Mouse (Mus musculus): ENCODE measurements around the gene Gsto1. TPM values are rescaled to one million over a fixed set of nuclear protein-coding genes. Genes with fewer than 3 reads are reported as not detected.

Gene Gsto1
- polyA plus RNA-seq, 1 experiment from 2014 or later: 115 TPM

Other genes with a start within 250 kb of the Gsto1 start
- 0.09 and 0.29 TPM in 2 replicates for gene Col17a1, start 162.9 kb upstream of the Gsto1 start, polyA plus RNA-seq (2014; fragmentation: Nextera tagmentation; extraction: Ambion mirVana)
- 168 and 176 TPM in 2 replicates for gene Sfr1, start 123.3 kb upstream of the Gsto1 start, polyA plus RNA-seq (2014; fragmentation: Nextera tagmentation; extraction: Ambion mirVana)
- 1.0 and 1.2 TPM in 2 replicates for gene Gsto2, start 10.6 kb downstream of the Gsto1 start, polyA plus RNA-seq (2014; fragmentation: Nextera tagmentation; extraction: Ambion mirVana)
- gene Cfap43, start 64.3 kb downstream of the Gsto1 start, polyA plus RNA-seq (2014; fragmentation: Nextera tagmentation; extraction: Ambion mirVana): 0.47 and 0.77 TPM in 2 replicates
- gene Itprip, start 64.3 kb downstream of the Gsto1 start, polyA plus RNA-seq (2014; fragmentation: Nextera tagmentation; extraction: Ambion mirVana): 3.4 and 5.2 TPM in 2 replicates
- 0.47 and 0.89 TPM in 2 replicates for gene Cfap58, start 82.7 kb downstream of the Gsto1 start, polyA plus RNA-seq (2014; fragmentation: Nextera tagmentation; extraction: Ambion mirVana)

Measured in midbrain, embryonic 14.5 days (tissue).